Mouse (Mus musculus) midbrain, embryonic 10.5 days (tissue): ENCODE results near the gene Pllp. TPM values are rescaled to one million over a fixed set of nuclear protein-coding genes. Genes with fewer than 3 reads are reported as not detected.
A peak's percentile ranks its signal among the peaks of the same experiment; 100 is the strongest.

Experiments
- DNase-seq: peaks from one replicate; pipeline ENCODE4 v3.0.0-alpha.2; 2017; ENCODE audit warnings: low spot score
- H3K27ac ChIP-seq: fragments of 300-500 bp; sonication (generic); replicated peaks from 2 replicates; pipeline ENCODE4 v1.5.1; 2016; ENCODE audit warnings: mild to moderate bottlenecking
- H3K27me3 ChIP-seq: fragments of 300-500 bp; sonication (generic); 2 replicates; pipeline ENCODE4 v1.6.1; 2016; ENCODE audit warnings: low read depth, mild to moderate bottlenecking; ENCODE audit not compliant: poor library complexity, severe bottlenecking
- H3K36me3 ChIP-seq: fragments of 300-500 bp; sonication (generic); 2 replicates; pipeline ENCODE4 v1.6.1; 2016; ENCODE audit warnings: mild to moderate bottlenecking, moderate library complexity
- H3K4me1 ChIP-seq: fragments of 300-500 bp; sonication (generic); 2 replicates; pipeline ENCODE4 v1.6.1; 2016
- H3K4me3 ChIP-seq: fragments of 300-500 bp; sonication (generic); 2 replicates; pipeline ENCODE4 v1.5.1; 2016; ENCODE audit warnings: mild to moderate bottlenecking, moderate library complexity
- H3K9me3 ChIP-seq: fragments of 300-500 bp; sonication (generic); replicated peaks from 2 replicates; pipeline ENCODE4 v1.6.1; 2016; ENCODE audit warnings: mild to moderate bottlenecking
- WGBS: fragments of 180-500 bp; shearing (Covaris S2); methylation state at CpG from one replicate; pipeline ENCODE4 v1.1.7; 2016; 5-methylcytosine and 5-hydroxymethylcytosine counted together
- polyA plus RNA-seq: library from polyadenylated mRNA; unstranded; fragments of >200 nt; fragmentation: Nextera tagmentation; extraction: Ambion mirVana; gene quantifications from 2 replicates; pipeline ENCODE4 v1.2.1, GENCODE M21; 2016

The Pllp gene
- polyA plus RNA-seq, 1 experiment from 2014 or later = 0.36 TPM

DNA sequence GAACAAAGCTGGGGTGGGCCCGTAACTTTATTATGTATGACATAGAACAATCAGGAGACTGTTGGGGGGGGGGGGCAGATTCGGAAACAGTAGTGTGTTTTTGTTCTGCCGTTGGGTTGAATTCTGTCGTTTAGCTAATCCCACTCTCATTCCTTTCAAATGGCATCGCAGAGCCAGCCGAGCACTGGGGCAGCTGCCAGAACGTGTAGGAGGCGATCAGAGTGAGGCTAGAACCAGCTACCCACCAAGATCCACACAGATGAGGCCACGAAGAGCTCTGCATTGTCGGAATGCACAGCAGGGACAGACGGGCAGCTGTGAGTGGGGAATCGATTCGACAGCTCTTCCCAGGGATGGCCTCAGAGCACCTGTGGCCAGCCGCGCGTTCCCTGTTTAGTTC, 3.3 kb upstream of the Pllp start:
- Histone ChIP-seq H3K27ac (no peak overlapping the region), H3K27me3 (peaks cover 51% of the 10 kb centered on the region), H3K4me3 (no peak overlapping the region), H3K36me3 (no peaks in the 10 kb centered on the region), H3K9me3 (no peaks in the 10 kb centered on the region), H3K4me1 (peaks cover 28% of the 10 kb centered on the region)
- WGBS = 71% methylated on average over 16 of the region's 16 CpGs
- no peak for DNase-seq

DNA sequence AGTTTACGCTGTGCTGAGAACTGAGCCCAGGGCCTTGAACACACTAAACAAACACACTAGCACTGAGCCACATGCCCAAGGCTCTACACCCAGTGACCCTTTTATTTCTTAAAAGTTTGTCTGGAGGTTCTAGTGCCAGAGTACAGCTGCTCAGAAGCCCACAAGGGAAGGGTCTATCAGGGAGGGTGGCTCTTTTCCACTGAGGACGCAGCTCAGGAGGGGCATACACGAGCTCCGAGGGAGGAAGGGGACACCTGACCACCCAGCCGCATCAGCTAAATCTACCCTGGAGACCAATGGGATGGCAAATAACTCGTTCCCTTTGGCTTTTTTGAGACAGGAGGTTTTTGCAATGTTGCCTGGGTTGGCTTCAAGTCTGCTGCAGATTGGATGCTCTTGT, 1.9 kb upstream of the Pllp start:
- no peak overlapping the region for H3K4me3 ChIP-seq

DNA sequence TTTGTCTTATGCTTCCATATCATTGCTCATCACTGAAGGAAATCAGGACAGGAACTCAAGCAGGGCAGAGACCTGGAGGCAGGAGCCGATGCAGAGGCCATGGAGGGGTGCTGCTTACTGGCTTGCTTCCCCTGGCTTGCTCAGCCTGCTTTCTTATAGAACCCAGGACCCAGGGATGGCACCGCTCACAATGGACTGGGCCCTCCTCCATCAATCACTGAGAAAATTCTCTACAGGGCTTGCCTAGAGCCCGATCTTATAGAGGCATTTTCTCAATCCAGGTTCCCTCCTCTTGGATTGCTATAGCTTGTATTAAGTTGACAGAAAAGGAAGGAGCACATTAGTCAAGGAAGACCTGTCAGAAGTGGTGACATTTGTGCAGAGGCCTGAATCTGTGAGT, 488 bp upstream of the Pllp start:
- H3K4me1 ChIP-seq = peaks cover 25% of the 10 kb centered on the region
- 56% methylated on average over 3 of the region's 3 CpGs for WGBS
- H3K9me3 ChIP-seq = no peaks in the 10 kb centered on the region
- H3K27me3 ChIP-seq = peaks cover 78% of the 10 kb centered on the region
- no peak overlapping the region for H3K27ac ChIP-seq
- no peaks in the 10 kb centered on the region for H3K36me3 ChIP-seq
- peak overlapping the region; percentile 57; the same call in 1 of the 2 replicates for H3K4me3 ChIP-seq
- no peak for DNase-seq

More for the DNA sequence above, 1.9 kb upstream of the Pllp start:
- no peak for DNase-seq
- H3K9me3 ChIP-seq = no peaks in the 10 kb centered on the region
- no peak overlapping the region for H3K27ac ChIP-seq
- 87% methylated on average over 6 of the region's 6 CpGs for WGBS
- peaks cover 31% of the 10 kb centered on the region for H3K4me1 ChIP-seq
- H3K36me3 ChIP-seq = no peaks in the 10 kb centered on the region
- peaks cover 65% of the 10 kb centered on the region for H3K27me3 ChIP-seq

DNA sequence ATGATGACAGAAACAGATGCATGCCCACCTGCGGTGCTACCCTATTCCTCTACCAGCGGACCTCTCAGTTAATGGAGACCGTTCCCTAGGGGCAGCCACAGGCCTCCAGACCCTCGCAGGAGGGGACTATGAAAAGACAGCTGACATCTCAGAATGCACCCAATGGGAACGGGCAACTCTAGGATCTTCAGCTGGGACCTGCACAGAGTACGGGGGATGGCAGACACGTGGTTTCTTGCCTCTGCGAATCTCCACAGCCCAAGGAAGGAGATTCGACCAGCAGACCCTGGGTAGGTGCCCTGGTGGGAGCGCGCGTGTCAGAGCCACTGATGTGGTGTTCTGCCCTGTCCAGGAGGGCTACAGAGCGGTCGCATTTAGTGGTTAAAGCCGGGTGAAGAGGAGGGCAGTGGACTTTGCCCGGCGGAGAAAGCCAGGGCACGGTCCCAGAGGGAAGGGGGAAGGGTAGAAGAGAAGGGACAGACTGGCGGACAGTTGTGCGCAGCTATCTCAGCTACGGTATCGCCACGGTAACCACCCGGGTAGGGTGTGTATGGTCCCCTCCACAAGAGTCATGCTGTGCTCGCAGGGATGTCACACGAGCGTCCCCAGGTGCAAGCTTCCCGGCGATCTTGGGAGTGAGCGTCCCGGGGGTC, 611 bp downstream of the Pllp start:
- 0% methylated on average over 31 of the region's 31 CpGs for WGBS
- Histone ChIP-seq H3K27me3 (peaks cover 78% of the 10 kb centered on the region), H3K4me1 (peaks cover 25% of the 10 kb centered on the region), H3K4me3 (peak overlapping the region; percentile 57), H3K36me3 (no peaks in the 10 kb centered on the region), H3K9me3 (no peaks in the 10 kb centered on the region), H3K27ac (peak overlapping the region; percentile 46; the same call in 1 of the 2 replicates)
- DNase-seq = peak; percentile 40

DNA sequence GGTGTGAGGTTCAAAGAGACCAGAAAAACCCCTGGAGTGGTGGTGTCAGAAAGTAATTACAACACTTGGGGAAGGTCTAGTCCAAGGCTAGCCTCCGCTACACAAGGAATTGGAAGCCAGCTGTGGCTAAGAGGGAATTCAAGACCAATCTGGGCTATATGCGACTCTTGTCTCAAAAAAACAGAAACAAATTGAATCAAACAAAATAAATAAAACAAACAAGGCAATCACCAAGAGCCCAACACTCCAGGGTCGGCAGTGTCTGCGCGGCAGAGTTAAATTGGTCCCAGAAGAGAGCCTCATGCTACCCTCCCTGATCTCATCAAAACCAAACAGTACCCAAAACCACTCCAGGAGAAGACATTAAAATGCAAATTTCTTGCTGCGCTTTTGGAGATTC, 1.4 kb downstream of the Pllp start:
- DNase-seq = no peak
- H3K4me3 ChIP-seq = peak overlapping the region; percentile 57
- 3% methylated on average over 6 of the region's 6 CpGs for WGBS

DNA sequence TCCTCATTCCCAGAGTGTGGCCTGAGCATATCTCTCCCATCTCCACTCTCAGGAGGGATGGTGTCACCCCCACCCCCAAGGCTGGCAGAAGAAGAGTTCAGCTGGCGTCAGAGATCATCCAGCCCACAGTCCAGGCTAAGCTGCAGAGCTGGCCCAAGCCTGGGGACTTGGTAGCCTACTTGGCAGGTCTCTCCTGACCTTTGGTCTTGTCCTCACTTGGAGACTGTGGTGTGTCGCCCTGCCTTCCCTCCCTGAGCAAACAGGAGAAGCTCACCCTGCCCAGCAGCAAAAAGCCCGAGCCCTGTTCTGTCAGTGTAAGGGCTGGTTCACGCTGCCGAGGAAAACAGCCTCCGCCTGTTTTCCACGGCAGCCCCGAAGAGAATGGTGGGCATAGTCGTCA, 10.1 kb downstream of the Pllp start:
- no peaks in the 10 kb centered on the region for H3K36me3 ChIP-seq
- H3K4me1 ChIP-seq = peaks cover 2% of the 10 kb centered on the region; the same call in 1 of the 2 replicates
- H3K4me3 ChIP-seq = no peak overlapping the region
- H3K27ac ChIP-seq = no peak overlapping the region
- 80% methylated on average over 9 of the region's 9 CpGs for WGBS
- DNase-seq = no peak
- H3K9me3 ChIP-seq = no peaks in the 10 kb centered on the region
- H3K27me3 ChIP-seq = no peaks in the 10 kb centered on the region

More for the DNA sequence above, 1.4 kb downstream of the Pllp start:
- Histone ChIP-seq H3K9me3 (no peaks in the 10 kb centered on the region), H3K27me3 (peaks cover 78% of the 10 kb centered on the region), H3K36me3 (no peaks in the 10 kb centered on the region), H3K27ac (no peak overlapping the region), H3K4me1 (peaks cover 25% of the 10 kb centered on the region)

DNA sequence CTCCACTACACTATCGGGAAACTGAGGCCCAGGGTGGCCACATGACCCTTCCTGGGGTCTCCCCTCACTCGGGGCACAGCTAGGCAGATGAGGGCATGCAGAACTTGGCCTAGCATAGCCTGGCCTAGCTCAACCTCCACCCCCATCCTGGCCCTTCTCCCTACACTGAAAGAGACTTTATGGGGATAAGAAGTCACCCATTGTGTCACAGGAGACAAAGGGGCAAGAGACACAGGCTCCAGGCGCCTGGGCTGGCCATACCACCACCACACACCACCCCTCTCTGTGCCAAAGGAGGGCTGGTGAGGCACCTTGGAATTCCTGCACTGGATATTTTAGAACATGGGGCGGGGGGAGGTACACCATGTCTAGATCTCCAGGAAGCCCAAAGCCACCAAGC, 11.8 kb downstream of the Pllp start:
- WGBS = 77% methylated on average over 4 of the region's 4 CpGs
- Histone ChIP-seq H3K9me3 (peaks cover 7% of the 10 kb centered on the region), H3K27ac (no peak overlapping the region), H3K27me3 (no peaks in the 10 kb centered on the region), H3K36me3 (no peaks in the 10 kb centered on the region), H3K4me1 (peaks cover 2% of the 10 kb centered on the region; the same call in 1 of the 2 replicates), H3K4me3 (no peak overlapping the region)
- no peak for DNase-seq

DNA sequence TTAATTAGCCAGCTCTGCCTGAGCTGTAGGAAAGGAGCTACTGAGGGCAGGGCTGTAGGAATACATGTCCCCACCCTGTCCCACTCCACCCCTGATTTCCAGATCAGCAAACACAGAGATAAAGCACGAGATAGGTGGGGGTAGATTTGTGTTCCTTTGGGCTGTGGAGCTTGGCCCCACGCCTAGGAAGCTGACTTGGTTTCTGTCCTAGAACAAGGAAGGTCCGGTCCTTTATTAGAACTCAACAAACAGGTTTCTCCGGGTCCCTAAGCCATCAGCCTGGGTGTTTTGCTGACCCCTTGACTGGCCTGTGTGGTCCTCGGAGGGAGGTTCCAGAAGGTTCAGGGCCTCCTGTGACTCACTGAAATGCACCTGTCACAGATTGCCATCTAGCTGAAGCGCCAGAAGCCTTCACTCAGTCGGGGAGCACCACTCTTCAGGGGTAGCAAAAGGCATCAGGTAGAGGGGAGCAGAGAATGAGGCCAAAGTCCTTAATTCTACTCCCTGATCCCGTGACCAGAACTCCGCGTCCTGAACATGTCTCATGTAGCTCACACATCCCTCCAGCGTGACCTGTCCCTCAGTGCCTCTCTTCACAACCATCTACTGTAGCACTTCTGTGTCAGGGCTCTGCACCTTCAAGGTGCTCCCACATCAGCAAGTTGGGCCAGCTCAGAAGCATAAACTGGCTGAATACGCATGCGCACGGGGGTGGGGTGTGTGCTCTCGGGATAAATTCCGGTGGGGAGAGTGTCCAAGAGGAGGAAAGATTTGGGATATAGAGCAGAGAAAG, 13.2 kb downstream of the Pllp start:
- Histone ChIP-seq H3K9me3 (peaks cover 7% of the 10 kb centered on the region), H3K27ac (no peak overlapping the region), H3K27me3 (no peaks in the 10 kb centered on the region), H3K4me1 (peaks cover 6% of the 10 kb centered on the region; the same call in 1 of the 2 replicates), H3K36me3 (no peaks in the 10 kb centered on the region), H3K4me3 (no peak overlapping the region)
- no peak for DNase-seq
- 84% methylated on average over 16 of the region's 16 CpGs for WGBS

DNA sequence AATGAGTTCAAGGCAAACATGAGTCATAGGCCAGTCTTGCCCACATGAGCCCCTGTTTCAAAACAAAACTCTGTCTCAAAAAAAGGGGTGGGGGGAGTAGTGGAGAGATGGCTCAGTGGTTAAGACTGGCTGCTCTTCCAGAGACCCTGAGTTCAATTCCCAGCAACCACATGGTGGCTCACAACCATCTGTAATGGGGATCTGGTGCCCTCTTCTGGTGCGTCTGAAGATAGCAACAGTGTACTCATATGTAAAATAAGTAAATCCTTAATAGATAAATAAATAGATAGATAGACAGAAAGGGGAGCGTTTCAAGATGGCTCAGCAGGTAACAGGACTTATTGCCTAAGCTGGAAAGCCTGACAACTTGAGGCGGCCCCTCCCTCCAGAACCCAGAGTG, 15.7 kb downstream of the Pllp start:
- Histone ChIP-seq H3K36me3 (peaks cover 5% of the 10 kb centered on the region; the same call in 1 of the 2 replicates), H3K9me3 (peaks cover 7% of the 10 kb centered on the region), H3K27ac (no peak overlapping the region), H3K4me1 (peaks cover 4% of the 10 kb centered on the region; the same call in 1 of the 2 replicates), H3K27me3 (no peaks in the 10 kb centered on the region), H3K4me3 (no peak overlapping the region)
- no peak for DNase-seq
- WGBS = 85% methylated on average over 3 of the region's 3 CpGs

DNA sequence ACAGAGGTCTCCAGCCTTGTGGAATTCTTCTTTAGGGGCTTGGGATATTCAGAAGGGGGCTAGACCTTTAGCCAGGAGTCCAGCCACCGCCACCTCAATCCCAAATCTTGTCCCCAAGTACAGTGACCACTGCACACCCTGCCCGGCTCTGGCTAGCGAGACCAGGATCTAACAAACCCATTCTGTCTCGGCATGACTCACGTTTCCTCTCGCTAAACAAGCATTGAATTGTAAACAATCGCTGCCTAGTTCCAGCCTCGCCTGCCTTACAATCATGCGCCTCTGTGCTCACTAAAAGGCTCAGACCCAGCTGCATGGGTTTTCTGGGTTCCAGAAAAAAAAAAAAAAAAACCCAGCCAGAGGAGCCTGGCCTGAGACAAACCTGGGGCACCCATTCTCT, 17.5 kb downstream of the Pllp start:
- peak overlapping the region; percentile 28; the same call in 1 of the 2 replicates for H3K27ac ChIP-seq
- H3K27me3 ChIP-seq = no peaks in the 10 kb centered on the region
- WGBS = 67% methylated on average over 9 of the region's 9 CpGs

DNA sequence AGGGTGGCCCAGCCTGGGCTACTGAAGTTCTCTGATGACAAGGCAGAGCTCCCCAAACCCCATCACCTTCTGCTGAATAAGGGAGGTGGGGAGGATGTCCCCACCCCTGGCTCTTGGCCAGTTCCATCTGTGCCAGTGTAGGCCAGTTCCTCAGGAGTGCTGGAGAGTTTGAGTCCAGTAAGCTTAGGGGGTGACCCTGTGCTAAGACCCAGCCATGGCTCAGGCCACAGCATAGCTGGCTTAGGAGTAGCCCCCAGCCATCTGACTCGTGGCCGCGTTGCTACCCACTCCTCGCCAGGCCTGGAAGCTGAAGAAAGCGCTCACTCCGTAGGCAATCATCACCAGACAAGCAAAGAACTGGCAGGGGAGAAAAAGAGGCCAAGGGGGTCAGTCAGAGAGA, 20.2 kb downstream of the Pllp start:
- Histone ChIP-seq H3K27me3 (no peaks in the 10 kb centered on the region), H3K36me3 (peaks cover 48% of the 10 kb centered on the region)
- 91% methylated on average over 6 of the region's 6 CpGs for WGBS

More for the DNA sequence above, 17.5 kb downstream of the Pllp start:
- H3K4me1 ChIP-seq = peaks cover 4% of the 10 kb centered on the region; the same call in 1 of the 2 replicates
- no peak for DNase-seq
- H3K9me3 ChIP-seq = peaks cover 7% of the 10 kb centered on the region
- peaks cover 22% of the 10 kb centered on the region for H3K36me3 ChIP-seq
- no peak overlapping the region for H3K4me3 ChIP-seq

DNA sequence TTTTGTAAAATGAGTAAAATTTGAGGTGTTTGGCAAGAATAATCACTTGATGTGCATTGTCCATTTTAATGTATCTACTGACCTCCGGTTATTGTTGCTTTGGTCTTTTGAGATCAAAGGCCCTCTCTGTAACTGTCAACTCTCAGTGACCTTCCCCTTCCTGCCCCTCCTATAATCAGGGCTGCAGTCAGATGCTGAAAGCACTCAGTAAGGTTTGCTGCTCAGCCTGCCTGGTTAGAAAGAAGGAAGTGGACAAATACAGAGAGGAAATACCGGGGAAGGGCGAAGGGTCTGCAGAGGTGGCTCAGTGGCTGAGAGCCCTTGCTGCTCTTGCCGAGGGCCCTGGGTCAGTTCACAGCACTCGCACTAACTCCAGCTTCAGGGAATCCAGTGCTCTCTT, 21.7 kb downstream of the Pllp start:
- Histone ChIP-seq H3K36me3 (peaks cover 64% of the 10 kb centered on the region), H3K27ac (no peak overlapping the region), H3K4me1 (peaks cover 4% of the 10 kb centered on the region; the same call in 1 of the 2 replicates), H3K27me3 (no peaks in the 10 kb centered on the region), H3K9me3 (no peaks in the 10 kb centered on the region), H3K4me3 (no peak overlapping the region)
- no peak for DNase-seq
- WGBS = 88% methylated on average over 5 of the region's 5 CpGs

More for the DNA sequence above, 20.2 kb downstream of the Pllp start:
- 0 out of 2 replicates have a peak overlapping the region, but pooled peaks have one; percentile 17 for H3K27ac ChIP-seq
- H3K4me3 ChIP-seq = no peak overlapping the region
- peaks cover 7% of the 10 kb centered on the region for H3K9me3 ChIP-seq
- H3K4me1 ChIP-seq = peaks cover 4% of the 10 kb centered on the region; the same call in 1 of the 2 replicates
- no peak for DNase-seq
